Mouse (Mus musculus) heart, embryonic 16.5 days (tissue): ENCODE data around the gene Sh2d4b. TPM values are rescaled to one million over a fixed set of nuclear protein-coding genes. Genes with fewer than 3 reads are reported as not detected.

ENCODE experiments used
- ATAC-seq: fragments of 200-750 bp; cut with Nextera tagmentation; replicated peaks from 2 replicates; pipeline ENCODE4 v1.8.0; 2017; ENCODE audit warnings: moderate number of reproducible peaks; ENCODE audit not compliant: insufficient read depth, low FRiP score; ENCODE audit errors: extremely low read depth
- H3K27ac ChIP-seq: fragments of 300-500 bp; sonication (generic); 2 replicates; pipeline ENCODE4 v1.5.1; 2014; ENCODE audit warnings: mild to moderate bottlenecking, low read length, control low read depth, moderate library complexity
- H3K27me3 ChIP-seq: fragments of 300-500 bp; sonication (generic); 2 replicates; pipeline ENCODE4 v1.6.1; 2014; ENCODE audit warnings: low read length, mixed read lengths; ENCODE audit not compliant: control insufficient read depth, insufficient read depth
- H3K36me3 ChIP-seq: fragments of 300-500 bp; sonication (generic); 2 replicates; pipeline ENCODE4 v1.6.1; 2014; ENCODE audit not compliant: control insufficient read depth, insufficient read depth
- H3K4me1 ChIP-seq: fragments of 300-500 bp; sonication (generic); 2 replicates; pipeline ENCODE4 v1.6.1; 2014; ENCODE audit warnings: low read length, mixed read lengths; ENCODE audit not compliant: control insufficient read depth, insufficient read depth
- H3K4me2 ChIP-seq: fragments of 300-500 bp; sonication (generic); 2 replicates; pipeline ENCODE4 v1.6.1; 2014; ENCODE audit warnings: low read depth, mild to moderate bottlenecking, control low read depth, low read length
- H3K4me3 ChIP-seq: fragments of 300-500 bp; sonication (generic); 2 replicates; pipeline ENCODE4 v1.5.1; 2014; ENCODE audit warnings: mild to moderate bottlenecking, control low read depth, low read length
- H3K9ac ChIP-seq: fragments of 300-500 bp; sonication (generic); 2 replicates; pipeline ENCODE4 v1.6.1; 2014; ENCODE audit warnings: low read length, control low read depth
- H3K9me3 ChIP-seq: fragments of 300-500 bp; sonication (generic); replicated peaks from 2 replicates; pipeline ENCODE4 v1.6.1; 2016; ENCODE audit warnings: low read length; ENCODE audit not compliant: control insufficient read depth
- WGBS: fragments of 180-500 bp; shearing (Covaris S2); extraction: QIAGEN DNeasy Blood & Tissue Kit; methylation state at CpG from one replicate; pipeline ENCODE4 v1.1.7; 2014; 5-methylcytosine and 5-hydroxymethylcytosine counted together
- polyA plus RNA-seq: library from polyadenylated mRNA; unstranded; fragments of >200 nt; fragmentation: Nextera tagmentation; extraction: Ambion mirVana; gene quantifications from 2 replicates; pipeline ENCODE4 v1.2.1, GENCODE M21; 2015

The Sh2d4b gene
- polyA plus RNA-seq, 1 experiment from 2014 or later, result 4.3 TPM

DNA sequence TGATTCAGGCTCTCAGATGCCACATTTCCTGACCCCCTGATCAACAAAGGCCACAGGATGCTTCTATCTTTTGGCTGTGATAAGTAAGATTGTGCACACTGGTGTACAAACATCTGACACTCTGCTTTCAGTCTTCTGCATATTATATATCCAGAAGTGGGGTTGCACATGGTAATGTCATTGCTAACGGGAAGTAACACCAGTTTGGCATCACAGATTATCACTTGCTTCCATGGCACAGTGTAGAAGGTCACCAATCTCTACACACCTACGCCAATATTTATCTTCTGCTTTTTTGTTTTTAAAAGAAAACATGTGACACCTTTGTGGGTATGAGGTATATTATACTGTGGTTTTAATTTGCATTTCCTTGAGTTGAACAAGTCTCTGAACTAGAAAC is 36.9 kb upstream of the Sh2d4b start:
- Histone ChIP-seq H3K4me1 (peaks cover 34% of the 10 kb centered on the region), H3K27me3 (no peaks in the 10 kb centered on the region), H3K27ac (no peak overlapping the region), H3K9ac (no peak overlapping the region), H3K9me3 (no peaks in the 10 kb centered on the region), H3K4me2 (no peak overlapping the region), H3K4me3 (no peak overlapping the region), H3K36me3 (no peaks in the 10 kb centered on the region; the same call in 1 of the 2 replicates)
- WGBS, result 75% methylated on average over 2 of the region's 2 CpGs
- ATAC-seq, result no peak

DNA sequence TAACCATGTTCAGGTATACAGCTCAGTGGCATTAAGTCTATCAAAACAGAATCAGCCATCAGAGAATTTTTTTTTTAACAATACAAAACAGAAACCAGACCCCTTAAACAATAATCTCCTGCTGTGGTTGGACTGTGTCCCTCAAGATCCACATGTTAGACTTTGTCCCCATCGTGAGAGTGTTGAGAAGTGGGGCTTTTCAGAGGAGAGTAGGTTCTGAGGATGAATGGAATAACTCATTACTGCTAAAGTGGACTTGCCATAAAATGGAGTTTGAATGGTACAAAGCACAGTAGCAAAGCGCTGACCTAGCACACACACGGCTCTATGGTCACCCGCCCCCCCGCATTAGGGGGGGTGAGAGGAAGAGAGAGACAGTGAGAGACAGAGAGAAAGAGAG is 35.8 kb upstream of the Sh2d4b start:
- Histone ChIP-seq H3K4me3 (no peak overlapping the region), H3K9ac (no peak overlapping the region), H3K9me3 (no peaks in the 10 kb centered on the region), H3K4me1 (peaks cover 30% of the 10 kb centered on the region), H3K27me3 (no peaks in the 10 kb centered on the region), H3K36me3 (no peaks in the 10 kb centered on the region; the same call in 1 of the 2 replicates), H3K27ac (no peak overlapping the region), H3K4me2 (no peak overlapping the region)
- 77% methylated on average over 5 of the region's 5 CpGs for WGBS
- no peak for ATAC-seq

GRCm38 (mm10) chr14:40927041-40927440 is 34.0 kb upstream of the Sh2d4b start:
- 37% methylated on average over 2 of the region's 2 CpGs for WGBS
- Histone ChIP-seq H3K4me2 (no peak overlapping the region), H3K36me3 (no peaks in the 10 kb centered on the region; the same call in 1 of the 2 replicates), H3K9me3 (no peaks in the 10 kb centered on the region), H3K9ac (no peak overlapping the region), H3K4me3 (no peak overlapping the region), H3K27me3 (no peaks in the 10 kb centered on the region), H3K4me1 (peaks cover 34% of the 10 kb centered on the region), H3K27ac (no peak overlapping the region)
- 0 out of 2 replicates have a peak, but pooled peaks have one; percentile 23 for ATAC-seq

GRCm38 (mm10) chr14:40924378-40925113 is 31.5 kb upstream of the Sh2d4b start:
- Histone ChIP-seq H3K27me3 (no peaks in the 10 kb centered on the region), H3K4me1 (peaks cover 22% of the 10 kb centered on the region), H3K9me3 (no peaks in the 10 kb centered on the region), H3K27ac (peak overlapping the region; percentile 73), H3K36me3 (no peaks in the 10 kb centered on the region; the same call in 1 of the 2 replicates), H3K9ac (no peak overlapping the region), H3K4me2 (peak overlapping the region; percentile 14; the same call in 1 of the 2 replicates), H3K4me3 (no peak overlapping the region)
- ATAC-seq, result peak; percentile 34; the same call in 1 of the 2 replicates
- 46% methylated on average over 10 of the region's 10 CpGs for WGBS

DNA sequence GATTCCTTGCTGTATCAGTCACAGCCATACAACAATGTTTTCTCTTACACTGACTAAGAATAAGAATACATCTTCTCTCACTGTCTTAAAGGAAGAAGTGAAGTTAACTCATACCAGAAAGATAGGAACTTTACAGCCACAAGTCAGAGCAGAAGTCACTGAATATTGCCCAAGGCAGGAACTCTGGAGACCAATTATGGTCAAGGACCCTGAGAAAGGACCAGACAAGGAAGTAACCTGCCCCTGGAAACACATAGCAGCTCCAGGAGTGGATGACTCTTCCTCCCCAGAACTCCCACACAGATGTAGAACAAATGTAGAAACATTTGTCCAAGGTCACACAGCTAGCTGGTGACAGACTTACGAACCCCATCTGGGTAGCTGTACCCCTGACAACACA is 28.2 kb upstream of the Sh2d4b start:
- Histone ChIP-seq H3K4me2 (no peak overlapping the region), H3K36me3 (no peaks in the 10 kb centered on the region; the same call in none of the 2 replicates), H3K9ac (no peak overlapping the region), H3K27ac (no peak overlapping the region), H3K9me3 (no peaks in the 10 kb centered on the region), H3K27me3 (no peaks in the 10 kb centered on the region), H3K4me1 (peaks cover 9% of the 10 kb centered on the region), H3K4me3 (no peak overlapping the region)
- 89% methylated on average over 1 of the region's 1 CpGs for WGBS
- ATAC-seq, result no peak

DNA sequence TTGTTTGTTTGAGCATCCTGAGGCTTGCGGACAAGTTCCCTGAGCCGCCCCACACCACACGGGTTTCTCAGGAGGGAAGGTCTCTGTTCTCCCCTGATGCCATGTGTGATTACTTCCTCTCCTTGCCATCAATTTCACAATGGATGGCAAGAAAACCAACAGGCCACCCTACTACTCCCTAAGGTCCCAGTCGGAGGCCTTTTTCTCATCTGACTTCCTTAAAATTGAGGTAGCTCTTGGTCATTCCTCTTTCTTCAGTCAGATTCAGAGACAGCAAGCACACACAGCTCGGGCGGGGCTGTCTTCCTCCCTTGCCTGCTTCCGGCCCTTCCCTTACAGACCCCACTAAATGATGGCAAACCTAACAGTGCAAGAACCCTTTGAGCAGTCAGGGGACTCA is 26.5 kb upstream of the Sh2d4b start:
- H3K27ac ChIP-seq, result no peak overlapping the region
- 83% methylated on average over 7 of the region's 7 CpGs for WGBS
- H3K9ac ChIP-seq, result no peak overlapping the region
- H3K4me2 ChIP-seq, result no peak overlapping the region
- no peaks in the 10 kb centered on the region for H3K9me3 ChIP-seq
- ATAC-seq, result no peak
- no peak overlapping the region for H3K4me3 ChIP-seq
- H3K27me3 ChIP-seq, result no peaks in the 10 kb centered on the region
- H3K4me1 ChIP-seq, result peaks cover 19% of the 10 kb centered on the region
- H3K36me3 ChIP-seq, result no peaks in the 10 kb centered on the region; the same call in 1 of the 2 replicates

- WGBS, result 72% methylated on average over 5 of the region's 7 CpGs
- no peak for ATAC-seq
- Histone ChIP-seq H3K4me1 (peaks cover 20% of the 10 kb centered on the region), H3K9ac (no peak overlapping the region), H3K36me3 (peaks cover 2% of the 10 kb centered on the region; the same call in 1 of the 2 replicates), H3K9me3 (no peaks in the 10 kb centered on the region), H3K27me3 (no peaks in the 10 kb centered on the region), H3K4me2 (no peak overlapping the region), H3K4me3 (no peak overlapping the region), H3K27ac (no peak overlapping the region)
These were observed 25.4 kb upstream of the Sh2d4b start for GRCm38 (mm10) chr14:40918477-40918876.

DNA sequence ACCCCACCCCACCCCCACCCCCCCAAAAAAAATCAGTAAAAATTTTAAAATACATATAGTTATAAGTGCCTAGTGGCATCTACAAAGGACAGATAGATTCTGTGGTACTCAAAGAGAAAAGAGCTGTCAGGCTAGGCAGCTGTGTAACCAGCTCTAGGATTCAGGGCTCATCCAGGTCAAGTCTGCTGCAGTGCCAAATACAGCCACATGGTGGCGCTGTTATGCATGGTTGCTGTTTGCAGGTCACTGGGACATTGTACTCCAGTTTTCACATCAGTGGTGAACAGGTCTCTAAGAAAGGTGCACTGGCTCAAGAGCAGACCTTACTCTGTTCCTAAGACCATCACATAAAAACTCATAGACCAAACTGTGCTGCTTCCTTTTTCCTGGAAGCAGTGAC is 24.6 kb upstream of the Sh2d4b start:
- Histone ChIP-seq H3K27me3 (no peaks in the 10 kb centered on the region), H3K9me3 (no peaks in the 10 kb centered on the region), H3K4me1 (peaks cover 18% of the 10 kb centered on the region), H3K4me2 (no peak overlapping the region), H3K9ac (no peak overlapping the region), H3K27ac (no peak overlapping the region), H3K4me3 (no peak overlapping the region), H3K36me3 (peaks cover 7% of the 10 kb centered on the region)
- peak; percentile 16; the same call in 1 of the 2 replicates for ATAC-seq
- WGBS, result 0% methylated on average over 1 of the region's 1 CpGs

- H3K9me3 ChIP-seq, result no peaks in the 10 kb centered on the region
- no peak overlapping the region for H3K9ac ChIP-seq
- H3K36me3 ChIP-seq, result peaks cover 8% of the 10 kb centered on the region
- H3K4me2 ChIP-seq, result no peak overlapping the region
- WGBS, result 89% methylated on average over 15 of the region's 15 CpGs
- no peak overlapping the region for H3K27ac ChIP-seq
- H3K27me3 ChIP-seq, result no peaks in the 10 kb centered on the region
- peaks cover 18% of the 10 kb centered on the region for H3K4me1 ChIP-seq
- no peak overlapping the region for H3K4me3 ChIP-seq
- no peak for ATAC-seq
These were observed 23.6 kb upstream of the Sh2d4b start for GRCm38 (mm10) chr14:40916667-40917066.
